Mouse (Mus musculus): Measurements from ENCODE around the gene Srm.

Gene Srm

GRCm38 (mm10) chr4:148590421-148591170 is 707 bp upstream of the Srm start:
- ChIA-PET CTCF (interaction anchor here in 3 of 4 experiments (0.6 to 6.4 kb wide), 18 partner anchors 10 to 507 kb away, joined by 3 to 50 read pairs (median 4); partner anchors contain the start of gene Masp2 (in 1 of the 3)), POLR2A (interaction anchor here (0.6 to 12.1 kb wide), 41 partner anchors 9 to 551 kb away, joined by 3 to 275 read pairs (median 5); partner anchors contain the start of genes Tardbp (in 3 of the 4), Exosc10 (in 2 of the 4), Masp2 (in 2 of the 4) and Mtor (in 2 of the 4))

GRCm38 (mm10) chr4:148591637-148592380 is 506 bp downstream of the Srm start:
- ChIA-PET POLR2A (interaction anchor here (0.6 to 12.1 kb wide), 50 partner anchors 8 to 552 kb away, joined by 3 to 275 read pairs (median 4); partner anchors contain the start of genes Tardbp (in 3 of the 4), Exosc10 (in 2 of the 4), Masp2 (in 2 of the 4) and Mtor (in 2 of the 4)), CTCF (interaction anchor here in 2 of 4 experiments (0.6 to 6.4 kb wide), 11 partner anchors 9 to 634 kb away, joined by 3 to 50 read pairs (median 4); partner anchors contain the start of gene Masp2 (in 1 of the 2))

- CTCF ChIA-PET, result interaction anchor here in 3 of 4 experiments (0.5 to 6.4 kb wide), 6 partner anchors 9 to 574 kb away, joined by 3 to 50 read pairs (median 6); partner anchors contain the start of gene Masp2 (in 1 of the 3)
- POLR2A ChIA-PET, result interaction anchor here in 2 of 4 experiments (0.6 to 12.1 kb wide), 14 partner anchors 9 to 1359 kb away, joined by 3 to 275 read pairs (median 6); partner anchors contain the start of genes Masp2 (in 2 of the 2) and Exosc10 (in 1 of the 2)
These were observed 2.7 kb downstream of the Srm start for GRCm38 (mm10) chr4:148593996-148594395.

DNA sequence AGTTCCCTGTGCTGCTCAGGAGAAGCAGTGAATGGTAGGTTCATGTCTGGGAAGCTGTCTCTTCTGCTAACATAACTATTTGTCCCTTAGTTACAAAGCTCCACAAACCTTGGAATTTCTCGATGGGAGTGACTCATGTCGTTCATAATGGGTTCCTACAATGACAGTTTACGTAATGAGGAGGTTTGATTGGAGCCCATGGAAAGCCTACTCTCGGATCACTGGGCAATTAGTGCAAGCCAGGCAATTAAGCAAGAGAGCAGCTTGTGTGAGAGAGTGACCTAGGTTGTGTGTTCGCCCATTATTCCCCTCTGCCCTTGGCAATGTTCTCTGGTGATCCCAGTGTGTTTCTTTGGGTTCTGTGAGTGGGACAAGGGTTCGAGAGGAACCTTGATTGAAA is 4.6 kb downstream of the Srm start:
- POLR2A ChIA-PET, result interaction anchor here in 2 of 4 experiments (1.0 to 12.1 kb wide), 9 partner anchors 7 to 59 kb away, joined by 3 to 275 read pairs (median 5); partner anchors contain the start of gene Masp2 (in 2 of the 2)
- CTCF ChIA-PET, result interaction anchor here in 2 of 4 experiments (1.1 to 6.4 kb wide), 2 partner anchors 7 to 9 kb away, joined by 5 to 50 read pairs; partner anchors contain the start of gene Masp2 (in 1 of the 2)

DNA sequence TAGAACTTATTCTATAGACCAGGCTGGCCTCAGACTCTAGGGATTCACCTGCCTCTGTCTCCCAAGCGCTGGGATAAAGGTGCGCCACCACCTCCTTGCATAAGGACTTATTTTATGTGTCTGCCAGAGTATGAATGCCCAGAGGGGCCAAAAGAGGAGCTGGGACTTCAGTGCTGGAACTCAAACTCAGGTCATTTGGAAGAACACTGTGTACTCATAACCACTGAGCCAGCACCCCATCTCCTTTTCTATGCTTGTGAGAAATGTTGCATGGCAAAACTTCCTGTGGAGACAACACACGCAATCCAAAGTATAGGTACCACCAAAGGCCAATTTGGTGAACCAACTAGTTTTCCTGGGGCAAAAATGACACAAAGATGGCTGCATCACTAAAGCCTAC is 5.4 kb downstream of the Srm start:
- POLR2A ChIA-PET, result interaction anchor here in 2 of 4 experiments (0.7 to 12.1 kb wide), 6 partner anchors 6 to 151 kb away, joined by 3 to 250 read pairs (median 48); partner anchors contain the start of gene Masp2 (in 1 of the 2)
- CTCF ChIA-PET, result interaction anchor here in 2 of 4 experiments (0.6 to 1.1 kb wide), 2 partner anchors 55 to 426 kb away, joined by 3 to 5 read pairs; no protein-coding TSS in a partner anchor

- CTCF ChIA-PET, result interaction anchor here in 1 of 4 experiments (0.6 kb wide), 1 partner anchor 35 kb away, joined by 3 read pairs; no protein-coding TSS in a partner anchor
- POLR2A ChIA-PET, result interaction anchor here in 3 of 4 experiments (0.7 to 13.6 kb wide), 26 partner anchors 8 to 561 kb away, joined by 3 to 275 read pairs (median 6); partner anchors contain the start of genes Tardbp (in 3 of the 3), Mtor (in 2 of the 3), Srm (in 2 of the 3) and Clcn6 (in 1 of the 3)
These were observed 7.5 kb downstream of the Srm start for GRCm38 (mm10) chr4:148598826-148599225.

- ChIA-PET CTCF (interaction anchor here in 2 of 4 experiments (0.6 to 1.9 kb wide), 9 partner anchors 8 to 786 kb away, joined by 3 to 6 read pairs (median 3); partner anchors contain the start of gene Srm (in 1 of the 2)), POLR2A (interaction anchor here (0.6 to 13.6 kb wide), 65 partner anchors 9 to 1008 kb away, joined by 3 to 275 read pairs (median 4); partner anchors contain the start of genes Srm (in 4 of the 4), Tardbp (in 3 of the 4), Exosc10 (in 2 of the 4) and Gm572 (in 2 of the 4))
These were observed 9.0 kb downstream of the Srm start for GRCm38 (mm10) chr4:148600316-148600715.

GRCm38 (mm10) chr4:148601871-148602270 is 10.6 kb downstream of the Srm start:
- ChIA-PET POLR2A (interaction anchor here (0.6 to 13.6 kb wide), 23 partner anchors 9 to 1007 kb away, joined by 3 to 275 read pairs (median 8); partner anchors contain the start of genes Tardbp (in 3 of the 4), Srm (in 2 of the 4), Exosc10 (in 1 of the 4) and Fbxo6 (in 1 of the 4)), CTCF (interaction anchor here in 2 of 4 experiments (0.6 to 4.3 kb wide), 5 partner anchors 9 to 433 kb away, joined by 3 to 50 read pairs (median 6); partner anchors contain the start of gene Srm (in 1 of the 2))

DNA sequence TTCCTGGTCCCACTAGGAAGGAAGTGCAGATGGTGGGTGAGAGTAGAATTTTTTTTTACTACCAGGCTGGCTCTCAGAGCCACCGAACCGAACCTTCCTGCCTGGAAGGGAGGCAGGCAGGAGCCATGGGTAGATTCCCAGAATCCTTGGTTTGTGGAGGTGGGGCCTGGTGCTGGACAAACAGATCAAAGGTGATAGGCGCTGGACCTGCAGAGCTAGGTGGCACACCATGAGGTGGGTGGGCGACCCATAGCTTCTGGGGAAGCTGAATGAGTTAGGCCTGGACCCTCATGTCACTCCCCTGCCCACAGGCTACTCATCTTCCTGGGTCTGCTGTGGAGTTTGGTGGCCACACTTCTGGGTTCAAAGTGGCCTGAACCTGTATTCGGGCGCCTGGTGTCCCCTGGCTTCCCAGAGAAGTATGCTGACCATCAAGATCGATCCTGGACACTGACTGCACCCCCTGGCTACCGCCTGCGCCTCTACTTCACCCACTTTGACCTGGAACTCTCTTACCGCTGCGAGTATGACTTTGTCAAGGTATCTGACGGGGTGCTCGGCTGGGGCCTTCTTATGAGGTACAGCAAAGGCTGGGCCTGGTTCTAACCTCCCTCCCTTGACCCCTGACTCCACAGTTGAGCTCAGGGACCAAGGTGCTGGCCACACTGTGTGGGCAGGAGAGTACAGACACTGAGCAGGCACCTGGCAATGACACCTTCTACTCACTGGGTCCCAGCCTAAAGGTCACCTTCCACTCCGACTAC is 11.2 kb downstream of the Srm start, which contains the start of gene Masp2:
TSS of gene Masp2 (plus strand) at position 198 of the 764 bp plus-strand sequence.
- ChIA-PET CTCF (interaction anchor here in 2 of 4 experiments (0.6 to 4.3 kb wide), 6 partner anchors 9 to 432 kb away, joined by 3 to 50 read pairs (median 6); partner anchors contain the start of gene Srm (in 1 of the 2)), POLR2A (interaction anchor here in 2 of 4 experiments (0.7 to 13.6 kb wide), 23 partner anchors 9 to 666 kb away, joined by 3 to 275 read pairs (median 10); partner anchors contain the start of genes Srm (in 2 of the 2), Tardbp (in 2 of the 2), Fbxo6 (in 1 of the 2) and Mtor (in 1 of the 2))

- ChIA-PET CTCF (interaction anchor here (0.6 to 4.3 kb wide), 19 partner anchors 10 to 489 kb away, joined by 3 to 50 read pairs (median 5); partner anchors contain the start of genes Srm (in 2 of the 4), Disp3 (in 1 of the 4), Fbxo2 (in 1 of the 4) and Fbxo44 (in 1 of the 4)), POLR2A (interaction anchor here (0.7 to 13.6 kb wide), 43 partner anchors 8 to 667 kb away, joined by 3 to 275 read pairs (median 5); partner anchors contain the start of genes Srm (in 3 of the 4), Tardbp (in 3 of the 4), Clcn6 (in 1 of the 4) and Exosc10 (in 1 of the 4))
These were observed 12.3 kb downstream of the Srm start for GRCm38 (mm10) chr4:148603376-148604139.

GRCm38 (mm10) chr4:148604141-148604540 is 12.8 kb downstream of the Srm start:
- ChIA-PET POLR2A (interaction anchor here in 3 of 4 experiments (0.7 to 13.6 kb wide), 42 partner anchors 8 to 668 kb away, joined by 3 to 275 read pairs (median 5); partner anchors contain the start of genes Srm (in 3 of the 3), Tardbp (in 3 of the 3), Clcn6 (in 1 of the 3) and Exosc10 (in 1 of the 3)), CTCF (interaction anchor here (0.5 to 4.3 kb wide), 46 partner anchors 10 to 489 kb away, joined by 3 to 50 read pairs (median 4); partner anchors contain the start of genes Srm (in 2 of the 4), Disp3 (in 1 of the 4), Fbxo2 (in 1 of the 4) and Fbxo44 (in 1 of the 4))

DNA sequence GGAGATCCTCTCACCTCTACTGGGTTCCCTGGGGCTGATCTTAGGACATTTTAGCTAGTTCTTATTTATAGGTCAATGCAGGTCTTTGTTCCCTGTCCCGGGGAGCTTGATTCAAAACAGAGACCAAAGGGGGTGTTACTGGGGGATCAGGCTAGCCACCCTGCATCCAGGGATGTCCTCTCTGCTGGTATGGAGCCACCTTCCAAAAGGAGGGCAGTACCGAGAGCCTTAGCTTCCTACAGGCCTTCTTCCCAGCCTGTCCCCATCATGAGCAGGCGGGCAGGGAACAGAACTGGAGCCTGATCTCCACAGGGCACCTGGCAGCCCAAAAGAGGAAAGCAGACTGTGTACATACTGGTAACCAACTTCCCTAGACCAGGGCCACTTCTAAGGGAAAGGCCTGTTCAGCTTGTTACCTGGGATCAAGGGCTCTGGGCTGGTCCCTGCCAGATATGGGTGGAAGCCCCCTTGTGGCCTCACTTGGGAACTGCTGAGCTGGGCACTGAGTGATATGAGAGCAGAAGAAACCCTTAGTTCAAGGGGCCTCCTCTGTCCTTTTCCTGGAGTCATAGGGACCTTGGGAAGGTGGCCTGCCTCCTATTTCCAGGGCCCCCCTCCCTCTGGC is 13.3 kb downstream of the Srm start:
- POLR2A ChIA-PET, result interaction anchor here in 3 of 4 experiments (0.6 to 13.6 kb wide), 41 partner anchors 7 to 644 kb away, joined by 3 to 275 read pairs (median 5); partner anchors contain the start of genes Srm (in 3 of the 3), Tardbp (in 3 of the 3), Clcn6 (in 1 of the 3) and Fbxo2 (in 1 of the 3)
- CTCF ChIA-PET, result interaction anchor here (0.5 to 4.3 kb wide), 51 partner anchors 9 to 490 kb away, joined by 3 to 50 read pairs (median 3); partner anchors contain the start of genes Srm (in 2 of the 4), Disp3 (in 1 of the 4), Fbxo2 (in 1 of the 4) and Fbxo44 (in 1 of the 4)

DNA sequence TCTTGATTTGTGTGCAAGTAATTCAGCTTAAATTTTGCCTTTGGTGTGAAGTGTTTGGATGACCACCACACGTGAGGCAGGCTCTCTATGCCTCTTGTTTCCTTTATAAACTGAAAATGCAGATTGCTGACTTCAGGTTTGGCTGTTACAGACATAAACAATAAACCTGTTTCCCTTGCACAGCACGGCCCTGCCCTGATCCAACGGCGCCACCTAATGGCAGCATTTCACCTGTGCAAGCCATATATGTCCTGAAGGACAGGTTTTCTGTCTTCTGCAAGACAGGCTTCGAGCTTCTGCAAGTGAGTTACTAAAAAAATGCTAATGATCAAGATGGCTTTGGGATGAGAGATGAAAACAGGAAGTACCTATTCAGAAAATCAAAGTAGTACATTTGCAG is 16.5 kb downstream of the Srm start:
- POLR2A ChIA-PET, result interaction anchor here in 2 of 4 experiments (0.6 to 13.6 kb wide), 16 partner anchors 7 to 235 kb away, joined by 3 to 275 read pairs (median 5); partner anchors contain the start of genes Gm572 (in 2 of the 2), Srm (in 2 of the 2), Tardbp (in 2 of the 2) and Masp2 (in 1 of the 2)
- CTCF ChIA-PET, result interaction anchor here in 3 of 4 experiments (0.6 to 1.6 kb wide), 17 partner anchors 14 to 642 kb away, joined by 3 to 9 read pairs (median 4); partner anchors contain the start of genes Gm572 (in 1 of the 3), Srm (in 1 of the 3) and Ubiad1 (in 1 of the 3)

DNA sequence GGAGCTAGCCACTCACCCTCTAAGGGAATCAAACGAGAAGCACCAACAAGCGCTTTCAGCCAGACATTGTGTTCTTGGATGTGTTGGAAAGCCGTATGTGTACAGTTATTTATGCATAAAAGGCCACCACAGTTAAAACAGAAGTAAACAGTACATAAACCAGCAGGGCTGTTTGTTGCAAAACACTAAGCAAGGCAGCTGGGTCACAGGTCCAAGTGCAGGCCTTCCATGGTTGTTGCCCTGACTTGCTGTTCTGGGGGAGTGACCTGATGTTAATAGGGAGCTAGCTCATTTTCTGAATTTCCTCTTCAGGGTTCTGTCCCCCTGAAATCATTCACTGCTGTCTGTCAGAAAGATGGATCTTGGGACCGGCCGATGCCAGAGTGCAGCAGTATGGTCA is 18.5 kb downstream of the Srm start:
- ChIA-PET POLR2A (interaction anchor here in 3 of 4 experiments (0.5 to 13.6 kb wide), 17 partner anchors 9 to 252 kb away, joined by 3 to 275 read pairs (median 22); partner anchors contain the start of genes Srm (in 2 of the 3), Tardbp (in 2 of the 3), Gm572 (in 1 of the 3) and Masp2 (in 1 of the 3)), CTCF (interaction anchor here in 1 of 4 experiments (0.5 kb wide), 1 partner anchor 169 kb away, joined by 3 read pairs; no protein-coding TSS in a partner anchor)

All from embryonic stem cell, embryonic (primary cell).